Mouse (Mus musculus) testis, postnatal 10 days (tissue): ENCODE data around the gene Cstf1.
A peak's percentile ranks its signal among the peaks of the same experiment; 100 is the strongest.

Source experiments
- DNase-seq: peaks from one replicate; pipeline ENCODE4 v3.0.0; 2021; ENCODE audit warnings: low spot score

Gene Cstf1

DNA sequence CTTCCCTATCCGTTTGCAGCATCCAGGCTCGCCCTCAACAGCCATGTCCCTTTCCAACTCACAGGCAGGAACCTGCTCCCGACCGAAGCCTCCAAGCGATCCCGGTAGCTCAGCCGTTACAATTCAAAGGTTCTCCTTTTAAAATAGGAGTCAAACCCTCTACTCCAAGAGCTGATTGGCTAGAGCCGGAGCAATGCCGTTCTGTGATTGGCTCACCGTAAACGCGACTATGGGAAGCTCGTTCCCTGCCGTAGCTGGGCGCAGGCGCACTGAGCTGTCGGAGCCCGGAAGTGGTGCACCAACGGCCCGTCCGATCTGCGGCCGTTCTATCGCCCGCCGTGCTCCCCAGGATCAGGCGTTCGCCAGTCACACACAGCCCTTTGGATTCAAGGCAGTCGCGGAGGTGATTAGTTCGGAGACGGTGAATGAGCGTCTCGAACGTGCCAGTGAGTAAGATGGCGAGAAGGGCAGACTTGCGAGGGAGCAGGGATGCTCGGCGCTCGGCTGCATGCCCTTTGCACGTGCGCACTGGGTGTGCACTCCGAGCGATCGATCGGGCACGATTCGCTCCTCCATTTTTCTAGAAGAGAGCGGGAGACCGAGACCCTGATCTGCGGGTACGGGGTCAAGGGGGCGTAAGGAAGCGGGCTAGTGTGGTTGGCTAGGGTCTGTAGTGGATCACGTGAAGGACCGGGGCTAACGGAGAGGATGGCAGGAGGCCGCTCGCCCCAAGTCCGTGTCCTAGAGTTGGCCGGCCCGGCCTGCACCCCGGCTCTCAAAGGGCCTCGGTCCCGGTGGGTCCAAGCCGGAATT, at the start of gene Cstf1, which contains the start of gene Aurka:
Gene Cstf1 (plus strand): TSS at position 271 of the 813 bp plus-strand sequence.
Gene Aurka (minus strand): TSS at position 125 of the 813 bp plus-strand sequence.
- peak; percentile 94 for DNase-seq

DNA sequence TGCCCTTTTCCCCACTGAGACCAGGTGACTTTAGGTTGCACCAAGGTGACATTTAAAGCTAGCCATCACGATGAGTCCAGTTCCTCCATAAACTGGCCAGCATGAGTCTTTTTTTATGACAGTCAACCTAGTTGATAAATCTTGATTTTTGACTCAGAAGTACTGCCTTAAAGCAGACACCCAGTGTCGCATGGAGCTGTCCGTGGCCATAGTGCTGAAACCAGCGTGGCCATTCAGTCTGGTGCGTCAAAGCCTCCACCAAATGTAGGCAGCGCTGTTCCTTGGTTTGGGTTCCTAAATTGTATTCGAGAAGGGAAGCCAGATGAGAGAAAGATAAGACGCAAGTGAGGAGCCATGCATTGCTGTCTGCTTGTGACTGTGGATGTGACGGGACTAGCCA, 49.6 kb upstream of the Cstf1 start:
- DNase-seq = peak; percentile 85

DNA sequence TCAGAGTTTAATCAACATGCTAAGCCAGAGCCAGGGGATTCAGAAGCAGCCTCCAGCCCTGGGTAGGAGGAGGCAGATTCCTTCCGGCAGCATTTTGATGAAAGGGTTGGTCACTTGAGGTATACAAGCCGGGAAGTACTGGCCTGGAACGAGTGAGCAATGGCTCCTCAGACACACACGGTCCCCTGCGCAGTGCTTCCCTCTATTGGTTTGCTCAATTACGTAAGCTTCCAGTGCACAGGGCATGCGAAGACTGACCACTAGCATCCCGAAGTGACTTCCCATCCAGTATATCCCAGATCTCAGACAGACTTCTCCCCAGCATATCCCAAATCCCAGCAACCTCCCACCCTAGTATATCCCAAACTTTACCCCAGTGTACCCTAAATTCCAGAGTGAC, 42.2 kb upstream of the Cstf1 start:
- no peak for DNase-seq

DNA sequence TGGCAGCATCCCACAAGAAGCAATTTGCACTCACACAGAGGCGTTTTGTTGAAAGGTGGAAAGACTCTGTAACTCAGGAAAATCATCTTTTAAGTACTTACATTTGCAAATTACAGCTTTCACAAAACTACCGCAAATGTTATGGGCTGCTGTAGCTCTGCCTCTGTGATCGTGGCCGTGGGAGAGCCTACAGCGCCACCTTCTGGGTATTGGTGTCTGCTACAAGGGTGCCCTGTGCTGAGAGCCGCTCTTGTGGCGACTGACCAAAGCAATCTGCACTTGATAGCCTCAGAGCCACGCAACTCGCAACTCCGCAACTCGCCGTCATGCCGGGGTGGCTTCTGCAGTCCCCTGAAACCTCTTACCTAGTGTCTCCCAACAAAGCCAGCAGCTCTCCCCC, 41.3 kb upstream of the Cstf1 start:
- DNase-seq = peak; percentile 73

DNA sequence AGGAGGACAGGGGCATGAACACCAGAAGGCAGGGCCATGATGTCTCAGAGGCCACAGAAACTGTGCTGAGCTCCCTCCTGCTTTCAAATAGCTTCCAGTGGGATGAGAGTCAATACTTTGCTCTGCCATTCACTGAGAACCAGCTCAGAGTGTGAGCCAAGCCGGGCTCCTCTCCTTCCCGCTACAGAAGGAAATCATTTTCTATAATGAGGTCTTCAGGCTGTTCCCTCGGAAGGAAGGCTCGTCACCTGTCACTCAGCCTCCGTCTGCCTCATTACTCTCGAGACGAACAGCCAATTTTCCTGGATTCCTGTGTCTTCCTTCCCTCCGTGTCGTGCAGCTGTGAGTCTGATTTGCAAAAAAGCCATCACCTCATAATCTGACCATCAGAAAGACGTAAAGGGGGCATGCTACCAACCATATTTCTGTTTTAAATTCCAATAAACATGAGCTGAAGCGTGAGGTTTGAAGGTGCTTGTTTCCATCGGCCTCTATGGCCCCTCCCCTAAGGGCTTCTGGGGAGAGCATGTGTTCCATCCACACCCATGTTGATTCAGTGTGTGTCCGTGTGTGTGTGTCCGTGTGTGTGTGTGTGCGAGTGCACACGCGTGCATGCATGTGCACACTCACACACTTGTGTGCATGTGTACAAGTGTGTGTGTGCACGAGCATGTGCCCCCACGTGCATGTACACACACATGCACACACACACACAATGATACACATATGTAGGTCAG, 32.1 kb upstream of the Cstf1 start:
- no peak for DNase-seq

DNA sequence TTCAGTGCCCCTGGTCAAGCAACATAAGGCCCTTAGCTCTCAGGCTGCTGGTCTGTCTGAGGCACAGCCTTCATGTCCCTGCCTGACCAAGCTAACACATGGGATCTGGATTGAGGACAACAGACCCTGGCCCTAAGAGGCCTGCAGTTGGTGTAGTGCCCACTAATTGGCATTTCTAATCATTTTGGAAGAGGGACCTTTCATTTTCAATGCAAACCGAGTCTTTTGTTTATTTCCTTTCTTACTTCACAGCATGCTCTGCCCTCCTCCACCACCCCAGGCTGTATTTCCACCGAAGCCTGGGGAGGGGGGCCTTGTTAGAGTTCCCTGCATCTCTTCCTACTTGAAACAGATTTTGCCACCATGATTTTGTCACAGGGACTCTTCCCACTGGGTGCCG, 29.5 kb upstream of the Cstf1 start:
- DNase-seq = no peak

DNA sequence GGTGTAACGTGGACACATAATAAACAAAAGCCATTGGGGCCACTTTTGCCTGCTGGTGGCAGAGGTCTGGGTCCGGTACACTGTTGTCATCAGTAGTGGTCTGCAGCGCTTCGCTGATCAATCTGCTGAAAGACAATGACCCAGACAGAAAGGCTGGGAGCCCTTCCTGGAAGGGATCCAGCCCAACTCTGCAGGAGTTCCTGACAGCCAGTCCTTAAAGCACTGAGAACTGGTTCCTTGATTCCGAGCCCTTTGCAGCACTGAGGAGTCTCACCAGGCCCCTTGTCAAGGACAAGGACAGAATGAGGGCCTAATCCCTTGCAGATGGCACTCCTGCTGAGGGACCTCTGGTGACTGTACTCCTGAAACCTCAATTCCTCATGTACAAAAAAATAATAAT, 28.9 kb upstream of the Cstf1 start:
- no peak for DNase-seq

DNA sequence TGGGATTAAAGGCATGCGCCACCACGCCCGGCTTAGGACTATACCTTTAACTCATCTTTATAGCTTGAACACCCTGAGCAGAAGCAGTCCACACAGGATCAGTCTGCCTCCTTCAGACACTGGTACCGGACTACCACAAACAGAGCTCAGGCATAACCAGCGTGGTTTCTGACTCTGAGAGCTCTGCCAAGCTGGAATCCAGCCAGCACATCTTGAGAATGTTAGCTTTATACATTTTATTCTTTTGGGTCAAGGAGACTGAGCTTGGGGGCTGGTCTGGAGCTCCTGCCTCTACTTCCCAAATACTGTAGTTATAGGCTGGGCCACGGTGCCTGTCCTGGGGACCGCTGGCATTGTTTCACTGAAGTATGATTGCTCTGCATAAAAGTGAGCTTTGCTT, 26.7 kb upstream of the Cstf1 start:
- DNase-seq = no peak

DNA sequence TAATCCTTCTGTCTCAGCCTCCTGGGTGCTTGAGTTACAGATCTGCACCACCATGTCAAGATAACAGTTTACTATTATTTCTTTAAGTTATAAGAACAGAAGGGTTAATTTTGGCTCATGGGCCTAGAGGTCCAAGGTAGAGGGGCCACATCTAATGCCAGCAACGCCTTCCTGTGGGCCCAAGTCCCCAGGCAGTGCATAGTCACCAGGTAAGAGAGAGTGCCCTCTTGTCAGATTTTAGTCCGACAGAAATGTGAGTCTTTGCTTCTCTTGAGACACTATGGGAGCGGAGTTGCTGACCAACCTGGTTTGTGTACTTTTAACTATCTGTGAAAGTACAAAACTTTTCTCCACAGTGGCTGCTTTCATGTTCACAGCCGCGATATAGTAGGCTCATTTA, 25.8 kb upstream of the Cstf1 start:
- no peak for DNase-seq

DNA sequence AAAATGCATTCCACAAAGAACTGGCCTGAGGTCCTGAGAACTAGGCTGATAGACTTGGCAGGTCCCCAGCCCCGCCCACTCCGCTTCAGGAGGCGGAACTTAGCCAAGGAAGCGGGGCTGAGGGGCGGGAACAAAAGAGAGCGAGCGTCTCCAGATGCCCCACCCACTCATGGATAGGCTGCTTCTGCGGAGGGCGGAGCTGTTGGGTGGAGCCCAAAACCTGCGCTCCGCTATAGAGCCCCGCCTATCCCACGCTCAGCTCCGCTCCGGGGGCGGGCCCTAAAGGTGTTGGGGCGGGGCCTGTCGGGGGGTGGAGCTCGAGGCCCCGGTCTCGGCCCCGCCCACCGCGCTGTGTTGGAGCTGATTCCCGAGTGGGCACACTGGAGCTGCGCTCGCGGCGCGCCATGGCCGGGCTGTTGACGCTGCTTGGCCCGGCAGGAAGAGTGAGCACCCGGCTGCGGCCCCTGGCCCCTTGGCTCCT, 25.2 kb upstream of the Cstf1 start, which contains the start of gene Fam210b:
Gene Fam210b (plus strand): TSS at position 308 of the 481 bp plus-strand sequence.
- peak; percentile 97 for DNase-seq

DNA sequence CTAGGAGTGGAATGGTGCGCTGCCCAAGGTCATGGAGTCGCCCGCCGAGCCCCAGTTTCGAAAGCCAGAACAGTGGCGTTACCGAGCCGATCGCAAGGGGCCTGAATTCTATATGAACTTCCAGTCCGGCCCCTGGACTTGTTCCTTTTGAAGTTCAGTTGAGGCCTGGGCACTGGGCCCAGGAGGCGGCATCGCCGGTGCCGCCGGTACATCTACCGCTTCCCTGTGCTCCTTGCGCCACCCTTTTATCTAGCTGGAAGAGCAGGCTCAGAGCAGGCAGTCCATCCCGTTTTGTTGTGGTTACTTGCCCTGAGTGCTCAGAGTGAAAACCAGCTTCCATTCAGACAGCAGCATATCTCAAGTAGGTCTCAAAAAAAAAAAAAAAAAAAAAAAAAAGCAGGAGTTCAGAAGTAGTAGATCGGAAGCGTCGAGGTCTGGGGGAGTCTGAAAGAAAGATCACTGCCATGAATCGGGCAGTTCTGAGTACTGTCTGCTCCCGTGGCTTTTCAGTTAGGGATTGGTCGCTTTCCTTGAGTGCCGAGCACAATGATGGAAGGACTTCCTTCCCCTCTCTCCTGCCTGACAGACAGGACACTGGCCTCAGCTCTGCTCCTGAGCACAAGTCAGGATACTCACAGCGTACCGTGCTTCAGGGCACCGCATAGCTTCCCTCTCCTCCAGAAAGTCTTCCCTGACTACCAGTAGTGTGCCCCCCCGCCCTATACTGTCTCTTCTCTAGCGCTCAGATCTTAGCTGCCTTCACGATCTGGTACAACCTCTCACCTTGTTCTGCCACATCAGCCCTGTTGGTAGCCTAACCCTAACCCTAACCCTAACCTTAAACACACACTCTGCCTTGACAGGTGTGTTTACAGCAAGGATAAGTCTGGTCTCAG, 24.2 kb upstream of the Cstf1 start:
- peak; percentile 53 for DNase-seq

DNA sequence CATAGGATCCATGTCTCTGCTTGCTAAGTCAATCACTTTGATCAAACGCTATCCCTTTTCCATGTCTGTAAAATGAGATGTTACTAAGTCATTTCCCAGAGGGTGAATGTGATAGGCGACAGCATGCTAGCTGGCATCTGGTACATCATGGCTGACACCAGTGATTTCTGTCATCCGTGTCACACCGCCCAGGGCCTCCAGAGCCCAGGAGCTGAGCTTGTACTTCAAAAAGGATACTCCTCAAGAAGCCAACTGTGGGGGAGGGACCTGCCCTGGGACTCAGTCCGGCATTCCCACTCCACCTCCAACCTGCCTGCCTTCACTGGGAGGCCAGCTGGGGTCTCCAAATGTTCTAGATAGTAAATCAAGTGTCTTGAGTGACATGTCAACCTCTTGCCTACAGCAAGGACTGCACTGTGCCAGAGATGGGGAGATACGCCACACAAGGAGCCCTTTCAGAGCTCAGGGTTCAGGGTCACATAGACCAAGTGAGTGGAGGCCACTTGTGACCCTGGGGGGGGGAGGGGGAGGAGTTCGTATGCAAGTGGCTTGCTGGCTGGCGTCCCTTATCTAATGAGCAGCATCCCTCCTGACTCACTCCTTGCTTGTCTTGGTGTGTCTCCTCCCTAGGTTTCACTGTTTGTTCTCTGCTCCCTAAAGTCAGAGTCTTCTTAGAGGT, 23.4 kb upstream of the Cstf1 start:
- no peak for DNase-seq

DNA sequence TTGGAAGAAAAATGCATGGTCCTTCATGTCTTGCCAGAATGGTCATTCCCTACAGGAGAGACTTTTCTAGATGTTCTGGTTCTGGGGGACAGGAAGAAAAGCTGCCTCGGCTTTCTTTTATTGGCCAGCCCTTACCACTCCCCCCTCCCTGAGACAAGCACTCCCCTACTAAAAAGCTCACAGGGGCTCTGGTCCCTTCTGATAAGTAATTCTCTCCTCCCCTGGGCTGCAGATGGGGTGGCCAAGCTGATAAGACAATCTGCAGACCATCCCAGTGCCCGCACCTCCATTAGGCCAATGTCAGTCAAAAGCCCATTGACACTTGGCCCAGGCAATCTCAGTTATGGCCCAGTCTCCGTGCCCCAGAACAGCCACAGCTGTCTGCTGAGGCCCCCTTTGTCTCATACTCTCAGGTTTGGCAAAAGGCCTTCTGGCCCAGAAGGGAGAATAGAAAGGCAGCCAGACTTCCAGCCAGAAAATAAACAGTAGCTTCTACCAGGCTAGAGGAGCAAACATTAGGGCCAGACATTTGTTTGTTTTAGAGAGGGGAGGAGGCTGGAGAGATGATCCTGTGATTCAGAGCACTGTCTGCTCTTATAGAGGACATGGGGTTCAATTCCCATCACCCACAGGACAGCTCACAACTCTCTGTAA, 22.1 kb upstream of the Cstf1 start:
- no peak for DNase-seq

DNA sequence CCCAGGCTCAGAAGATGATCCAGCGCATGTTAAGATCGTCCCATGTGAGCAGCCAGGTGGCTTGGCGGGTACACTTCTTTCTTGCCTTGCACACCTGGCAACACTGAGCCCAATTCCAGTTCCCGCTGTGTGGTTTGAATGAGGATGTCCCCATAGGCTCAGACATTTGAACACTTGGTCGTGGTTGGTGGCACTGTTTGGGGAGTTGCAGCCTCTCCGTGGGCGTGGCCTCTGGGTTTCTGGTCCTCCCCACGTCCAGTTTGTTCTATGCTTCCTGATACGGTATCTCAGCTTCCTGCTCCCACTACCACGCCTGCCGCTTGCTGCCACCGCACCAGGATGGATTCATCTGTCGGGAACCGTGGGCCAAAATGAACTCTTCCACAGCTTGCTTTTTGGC, 20.7 kb upstream of the Cstf1 start:
- no peak for DNase-seq

DNA sequence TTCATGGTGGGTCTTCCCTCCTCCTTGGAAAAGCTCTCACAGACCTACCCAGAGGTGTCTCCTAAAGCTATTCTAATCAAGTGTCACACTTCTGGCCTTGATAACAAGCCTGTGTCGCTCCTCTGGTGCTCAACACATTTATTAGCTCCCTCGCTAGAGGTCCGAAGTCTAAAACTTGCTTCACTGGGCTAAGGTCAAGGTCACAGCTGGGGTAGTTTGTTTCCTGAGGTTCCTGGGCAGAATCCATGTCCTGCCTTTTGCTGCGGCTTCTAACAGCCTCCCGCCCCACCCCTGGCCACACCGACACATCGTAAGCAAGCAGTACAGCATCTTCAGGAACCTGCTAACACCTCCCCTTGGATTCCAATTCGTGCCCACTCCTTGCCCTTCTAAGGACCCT, 19.7 kb upstream of the Cstf1 start:
- no peak for DNase-seq

DNA sequence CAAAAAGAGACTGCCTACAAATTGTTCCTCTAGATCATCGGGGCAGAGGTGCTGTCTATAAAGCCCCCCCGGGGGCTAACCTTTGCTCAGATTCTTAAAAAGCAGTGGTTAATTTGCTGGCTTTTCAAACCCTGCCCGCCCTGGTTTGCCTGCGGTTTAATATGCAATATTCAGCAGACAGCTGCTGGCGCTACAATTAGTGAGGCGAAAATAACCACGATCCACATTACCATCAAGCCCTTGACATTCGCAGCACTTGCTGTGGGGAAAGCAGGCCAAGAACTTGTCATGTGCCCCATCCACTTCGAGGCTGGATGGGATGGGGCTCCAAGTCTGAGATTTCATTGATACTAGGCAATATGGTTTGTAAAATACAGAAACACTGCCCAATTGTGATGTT, 17.3 kb upstream of the Cstf1 start:
- DNase-seq = no peak

DNA sequence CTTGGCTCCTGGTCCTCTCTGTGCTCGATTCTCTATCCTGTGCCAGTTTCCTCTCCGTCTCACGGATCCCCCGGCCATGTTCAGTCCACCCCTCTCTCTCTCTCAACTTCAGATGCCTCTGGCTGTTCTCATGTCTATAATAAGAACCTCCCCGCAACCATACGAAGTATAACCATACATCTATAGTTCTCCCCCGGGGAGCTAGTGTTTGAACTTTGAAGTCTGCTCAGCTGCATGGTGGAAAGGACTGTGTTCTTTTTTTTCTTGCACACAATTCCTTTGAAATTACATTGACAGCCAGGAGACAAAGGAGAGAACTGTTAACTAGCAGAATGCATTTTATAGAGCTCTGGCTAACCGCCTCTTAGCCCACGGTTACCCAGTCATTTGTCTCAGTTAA, 15.7 kb upstream of the Cstf1 start:
- DNase-seq = no peak

DNA sequence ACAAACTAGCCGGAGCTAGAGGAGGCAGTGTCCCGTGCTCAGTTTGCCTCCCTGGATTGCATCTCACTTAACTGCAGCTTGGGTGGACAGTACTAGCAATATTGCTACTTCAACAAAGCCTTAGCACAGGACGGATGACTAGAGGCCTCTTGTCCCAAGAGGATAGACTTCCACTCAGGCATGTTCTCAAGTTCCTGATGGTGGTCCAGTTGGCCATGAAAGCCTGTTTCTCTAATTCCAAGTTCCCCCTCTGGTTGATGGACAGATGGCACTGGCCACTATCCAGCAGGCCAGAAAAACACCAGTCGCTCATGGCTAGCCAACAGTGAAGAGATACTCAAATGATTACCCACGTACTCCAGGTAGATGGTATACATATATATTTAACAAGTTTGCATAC, 14.6 kb upstream of the Cstf1 start:
- no peak for DNase-seq

DNA sequence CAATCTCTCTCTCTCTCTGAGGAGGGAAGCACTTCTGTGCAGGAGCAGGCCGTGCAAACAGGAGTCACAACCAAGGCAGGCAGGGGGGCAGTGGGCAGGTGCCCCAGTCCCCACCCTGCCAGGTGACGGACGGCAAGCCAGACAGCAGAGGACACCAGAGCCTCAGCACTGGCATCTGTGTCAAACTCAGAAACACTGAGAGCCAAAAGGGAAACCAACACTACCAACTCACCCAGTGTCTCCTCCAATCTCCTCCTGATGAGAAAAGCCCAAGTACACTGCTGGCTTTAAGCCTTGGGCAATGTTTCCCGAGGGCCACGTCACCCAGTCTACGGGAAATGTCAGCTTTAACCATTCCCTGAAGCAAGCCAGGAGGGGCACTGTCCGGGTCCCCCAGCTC, 7.3 kb upstream of the Cstf1 start:
- no peak for DNase-seq

DNA sequence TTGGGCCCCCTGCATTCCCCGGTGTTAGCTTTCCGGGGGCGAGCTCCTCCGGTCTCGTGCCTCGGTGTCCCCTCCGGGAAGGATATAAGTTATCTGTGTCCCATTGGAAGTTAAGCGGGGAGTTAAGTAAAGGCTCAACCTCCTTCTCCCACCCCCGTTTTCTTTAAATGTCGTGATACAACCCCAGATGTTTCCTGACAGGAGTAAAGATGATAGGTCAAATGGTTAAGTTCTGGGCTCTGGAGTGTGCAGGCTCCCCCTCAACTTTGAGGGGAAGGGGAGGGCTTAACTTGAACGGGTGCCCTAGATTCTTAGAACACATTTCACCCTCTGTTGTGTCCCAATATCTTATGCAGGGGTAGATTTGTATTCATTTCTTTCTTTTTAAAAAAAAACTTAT, 777 bp downstream of the Cstf1 start:
- DNase-seq = no peak

DNA sequence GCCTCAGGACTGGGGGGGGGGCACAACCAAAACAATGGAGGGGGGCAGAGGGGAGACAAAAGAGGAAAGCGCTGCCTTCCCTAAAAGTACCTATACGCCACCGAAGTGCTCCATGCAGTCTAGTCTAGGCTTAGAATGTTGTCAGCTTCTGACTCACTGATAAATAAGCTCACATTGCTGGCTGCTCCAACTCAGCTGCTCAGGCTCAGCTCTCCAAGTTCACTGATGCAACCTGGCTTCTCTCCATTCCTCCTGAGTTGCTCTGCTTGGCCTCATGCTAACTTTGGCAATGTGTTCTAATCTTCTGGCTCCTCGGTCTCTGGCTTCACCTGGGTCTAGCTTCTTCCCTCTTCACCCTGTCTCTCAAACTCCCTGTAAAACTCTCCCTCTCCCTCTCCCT, 6.1 kb downstream of the Cstf1 start:
- no peak for DNase-seq
